Mouse (Mus musculus): ENCODE data around the gene Zfp709.

DNA sequence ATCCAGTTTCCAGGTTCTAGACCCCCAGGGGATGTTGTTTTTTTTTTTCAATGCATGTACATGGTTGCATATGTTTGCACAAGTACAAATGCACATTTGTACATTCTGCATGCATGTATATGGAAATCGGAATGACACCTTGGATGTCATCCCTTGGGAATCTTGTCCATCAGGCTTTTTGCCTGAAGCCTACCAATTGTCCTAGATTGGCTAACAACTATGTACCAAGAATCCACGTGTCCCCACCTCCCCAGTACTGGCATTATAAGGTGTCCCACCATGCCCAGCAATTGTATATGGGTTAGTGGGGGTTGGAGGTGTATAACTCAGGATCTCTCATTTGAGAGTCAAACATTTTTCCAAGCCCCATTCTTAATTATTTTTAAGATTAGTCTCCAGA is 30.5 kb downstream of the Zfp709 start:
- TF ChIP-seq EP300 (IDR thresholded peaks at IDR 0.05; ENCODE audit: low read depth) = no peak
- no peak for TF ChIP-seq CTCF (IDR thresholded peaks at IDR 0.05; ENCODE audit: low read depth)

Data from heart, postnatal 0 days (tissue).